Mouse (Mus musculus) thymus, postnatal 0 days (tissue): ENCODE data around the gene Ogfod3. TPM values are rescaled to one million over a fixed set of nuclear protein-coding genes. Genes with fewer than 3 reads are reported as not detected.

Experiments
- DNase-seq: peaks from one replicate; pipeline ENCODE4 v3.0.0-alpha.2; 2015; ENCODE audit warnings: low spot score
- polyA plus RNA-seq: library from polyadenylated mRNA; unstranded; fragments of >200 nt; fragmentation: Nextera tagmentation; extraction: Ambion mirVana; gene quantifications from 2 replicates; pipeline ENCODE4 v1.2.1, GENCODE M21; 2015

Gene Ogfod3
- polyA plus RNA-seq, 1 experiment from 2014 or later, result 15.7 TPM

GRCm38 (mm10) chr11:121199851-121200250 is 4.7 kb downstream of the Ogfod3 start:
- no peak for DNase-seq

DNA sequence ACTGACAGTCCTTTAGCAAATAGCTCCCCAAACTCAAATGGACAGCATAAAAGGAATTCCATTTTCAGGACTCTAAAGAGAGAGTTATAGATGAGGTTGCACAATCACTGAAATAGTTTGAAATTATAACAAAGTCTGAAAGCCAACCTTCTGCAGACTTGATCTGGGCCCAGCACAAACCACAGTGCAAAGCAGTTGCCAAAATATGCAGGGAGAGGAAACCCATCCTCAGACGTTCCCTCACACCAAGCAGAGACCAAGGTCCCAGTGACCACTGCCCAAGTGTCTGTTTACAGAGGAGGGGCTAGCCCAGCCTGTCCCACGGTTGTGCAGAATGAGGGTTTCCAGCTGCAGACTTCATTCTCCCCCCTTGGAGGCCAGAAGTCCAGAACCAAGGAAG is 5.9 kb downstream of the Ogfod3 start:
- no peak for DNase-seq

GRCm38 (mm10) chr11:121193415-121193814 is 11.1 kb downstream of the Ogfod3 start:
- DNase-seq, result no peak

DNA sequence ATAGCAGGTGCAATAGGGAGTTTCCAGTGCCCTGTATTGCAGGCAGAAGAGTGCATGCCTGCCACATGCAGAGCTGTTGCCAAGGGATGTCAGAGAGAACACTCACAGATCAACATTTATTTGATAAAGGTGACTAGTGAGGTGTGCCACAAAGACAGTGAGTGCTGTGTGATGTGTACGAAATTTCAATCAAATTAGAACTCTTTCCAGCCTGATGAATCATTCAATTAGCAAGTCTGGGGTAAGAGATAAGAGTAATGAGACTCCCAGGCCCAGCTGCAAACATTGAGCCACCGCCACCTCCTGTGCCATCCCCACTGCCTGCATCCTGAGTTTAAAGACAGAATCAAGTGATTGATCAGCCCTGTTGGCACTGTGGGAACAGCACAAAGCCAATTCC is 11.8 kb downstream of the Ogfod3 start:
- no peak for DNase-seq

DNA sequence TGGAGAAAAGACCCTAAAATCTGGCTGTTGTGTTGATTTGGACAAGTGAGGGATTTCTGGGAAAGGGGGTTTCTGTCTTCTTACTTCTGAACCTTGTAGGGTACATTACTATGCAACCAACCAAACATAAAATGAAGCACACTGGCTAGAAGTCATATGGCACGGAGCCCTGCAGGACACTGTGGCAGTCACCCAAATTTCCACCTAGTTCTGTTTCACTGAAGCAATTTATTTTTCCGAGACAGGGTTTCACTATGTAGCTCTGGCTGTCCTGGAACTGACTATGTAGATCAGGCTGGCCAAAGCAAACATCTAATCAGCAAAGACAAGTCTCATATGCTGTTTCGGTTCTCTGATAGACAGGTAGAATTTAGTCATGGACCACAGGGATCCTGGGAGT is 14.8 kb downstream of the Ogfod3 start:
- no peak for DNase-seq

DNA sequence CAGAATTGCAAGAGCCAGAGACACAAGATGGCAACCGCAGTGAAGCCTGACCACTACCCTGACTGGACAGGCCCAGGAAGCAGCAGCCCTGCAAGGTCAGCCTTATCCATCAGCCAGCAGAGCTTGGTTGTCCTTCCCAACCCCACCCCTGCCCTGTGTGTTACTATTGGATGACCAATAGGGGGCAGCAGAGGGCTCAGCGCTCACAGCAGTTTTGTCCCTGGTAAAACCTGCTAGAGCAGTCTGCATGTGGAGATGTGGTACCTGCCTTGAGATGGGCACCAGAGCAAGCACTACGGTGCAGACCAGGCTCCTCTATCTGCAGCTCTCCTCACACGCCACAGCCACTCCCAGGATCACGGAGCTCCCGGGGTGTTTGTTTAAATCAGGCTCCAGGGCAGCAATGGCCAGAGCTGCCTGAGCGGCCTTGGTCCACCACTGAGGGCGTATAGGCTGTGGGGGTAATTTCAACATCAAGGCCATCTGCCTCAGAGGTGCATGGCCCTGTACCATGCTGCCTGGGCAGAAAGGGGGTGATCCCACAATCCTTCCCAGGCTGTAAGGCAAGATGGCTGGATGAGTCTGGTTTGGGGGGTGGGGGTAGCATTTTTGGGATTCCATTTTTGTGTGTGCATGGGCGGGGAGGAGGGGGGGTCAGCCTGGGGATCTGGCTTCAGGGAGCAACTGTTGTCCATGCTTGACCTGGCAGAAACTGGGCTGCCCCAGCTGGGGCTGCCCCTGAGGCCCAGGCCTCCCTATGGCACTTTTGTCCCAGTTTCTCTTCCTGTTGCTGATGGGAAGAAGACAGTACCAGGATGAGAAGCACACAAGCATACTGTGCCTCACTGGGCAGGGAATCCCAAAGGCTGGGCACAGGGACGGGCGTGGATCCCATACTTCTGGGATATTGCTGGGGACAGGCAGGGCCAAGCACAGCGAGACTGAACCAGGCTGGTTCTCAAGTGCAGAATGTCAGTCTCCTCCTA is 27.9 kb downstream of the Ogfod3 start:
- peak; percentile 59 for DNase-seq

GRCm38 (mm10) chr11:121174234-121174633 is 30.3 kb downstream of the Ogfod3 start:
- DNase-seq, result no peak

DNA sequence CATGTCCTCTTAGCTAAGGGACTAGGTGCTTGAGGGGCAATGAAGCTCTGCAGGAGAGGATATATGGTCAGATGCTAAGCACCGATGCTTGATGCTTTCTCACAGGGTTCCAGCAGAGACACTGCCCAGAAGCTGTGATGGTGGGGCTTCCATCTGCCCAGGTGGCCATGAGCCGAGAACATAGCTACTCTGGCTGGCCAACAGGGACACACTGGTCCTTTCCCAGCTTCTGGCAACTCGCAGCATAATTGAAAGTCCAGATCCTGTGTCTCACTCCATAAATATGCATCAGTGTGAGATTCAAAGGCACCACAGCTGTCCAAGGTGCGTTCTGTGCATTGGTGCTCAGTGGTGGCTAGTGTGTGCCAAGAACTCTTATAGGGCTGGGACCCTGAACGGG is 31.3 kb downstream of the Ogfod3 start:
- no peak for DNase-seq

DNA sequence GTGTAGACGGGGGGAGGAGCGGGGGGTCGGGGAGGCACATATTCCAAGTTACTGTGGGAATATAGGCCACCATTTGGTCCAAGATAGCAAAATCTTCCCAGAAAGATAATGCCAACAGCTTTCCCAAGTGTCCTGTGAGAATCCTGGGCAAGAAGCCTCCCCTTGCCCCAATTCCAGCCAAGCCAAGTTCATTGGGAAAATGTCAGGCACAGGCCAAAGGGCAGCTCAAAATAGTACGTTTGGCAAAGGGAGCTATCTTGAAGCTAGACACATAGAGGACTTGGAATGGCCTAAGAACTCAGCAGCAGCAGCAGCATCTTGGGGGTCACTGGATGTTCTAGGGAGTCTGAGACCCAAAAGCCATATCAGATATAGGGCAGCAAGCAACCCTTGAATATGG is 40.8 kb downstream of the Ogfod3 start:
- no peak for DNase-seq

DNA sequence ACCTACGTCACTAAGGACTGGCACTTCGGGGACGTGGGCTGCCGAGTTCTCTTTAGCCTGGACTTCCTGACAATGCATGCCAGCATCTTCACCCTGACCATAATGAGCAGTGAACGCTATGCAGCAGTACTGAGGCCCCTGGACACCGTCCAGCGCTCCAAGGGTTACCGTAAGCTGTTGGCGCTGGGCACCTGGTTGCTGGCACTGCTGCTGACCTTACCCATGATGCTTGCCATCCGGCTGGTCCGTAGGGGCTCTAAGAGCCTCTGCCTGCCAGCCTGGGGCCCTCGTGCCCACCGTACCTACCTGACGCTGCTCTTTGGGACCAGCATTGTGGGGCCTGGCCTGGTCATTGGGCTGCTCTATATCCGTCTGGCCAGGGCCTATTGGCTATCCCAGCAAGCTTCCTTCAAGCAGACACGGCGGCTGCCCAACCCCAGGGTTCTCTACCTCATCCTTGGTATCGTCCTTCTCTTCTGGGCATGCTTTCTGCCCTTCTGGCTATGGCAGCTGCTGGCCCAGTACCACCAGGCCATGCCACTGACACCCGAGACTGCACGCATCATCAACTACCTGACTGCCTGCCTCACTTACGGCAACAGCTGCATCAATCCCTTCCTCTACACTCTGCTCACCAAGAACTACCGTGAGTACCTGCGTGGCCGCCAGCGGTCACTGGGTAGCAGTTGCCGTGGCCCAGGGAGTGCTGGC is 43.7 kb downstream of the Ogfod3 start:
- DNase-seq, result no peak

- DNase-seq, result no peak
Observed at GRCm38 (mm10) chr11:121159971-121160370, 44.5 kb downstream of the Ogfod3 start, which contains the start of gene Uts2r. Gene Uts2r (plus strand): TSS chr11:121160271.

- no peak for DNase-seq
Observed at GRCm38 (mm10) chr11:121156411-121156891, 48.1 kb downstream of the Ogfod3 start.

DNA sequence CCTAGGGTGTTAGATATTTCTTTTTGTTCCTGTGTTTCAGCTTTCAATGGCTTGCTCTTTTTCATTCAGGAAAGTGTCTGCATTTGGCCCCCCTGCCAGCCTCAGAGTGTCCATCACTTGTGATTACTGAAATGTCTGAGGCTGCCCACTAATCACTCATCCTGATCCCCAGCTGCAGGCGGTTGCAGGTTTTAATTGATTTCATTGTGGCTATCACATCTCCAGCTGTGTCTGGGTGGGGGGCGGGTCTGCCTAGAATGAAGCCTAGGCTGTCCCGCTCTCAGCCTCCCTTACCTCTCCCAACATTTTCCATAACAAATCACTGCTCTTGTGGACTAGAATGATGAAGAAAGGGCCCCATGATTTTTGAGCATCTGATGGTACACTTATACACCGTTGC is 50.3 kb downstream of the Ogfod3 start:
- no peak for DNase-seq

- peak; percentile 12 for DNase-seq
Observed at GRCm38 (mm10) chr11:121148193-121148592, 56.3 kb downstream of the Ogfod3 start.

- peak; percentile 6 for DNase-seq
Observed at GRCm38 (mm10) chr11:121145865-121146264, 58.6 kb downstream of the Ogfod3 start, which contains the start of gene Tex19.1. Gene Tex19.1 (plus strand): TSS chr11:121146143.

- no peak for DNase-seq
Observed at GRCm38 (mm10) chr11:121143325-121144015, 61.0 kb downstream of the Ogfod3 start.

DNA sequence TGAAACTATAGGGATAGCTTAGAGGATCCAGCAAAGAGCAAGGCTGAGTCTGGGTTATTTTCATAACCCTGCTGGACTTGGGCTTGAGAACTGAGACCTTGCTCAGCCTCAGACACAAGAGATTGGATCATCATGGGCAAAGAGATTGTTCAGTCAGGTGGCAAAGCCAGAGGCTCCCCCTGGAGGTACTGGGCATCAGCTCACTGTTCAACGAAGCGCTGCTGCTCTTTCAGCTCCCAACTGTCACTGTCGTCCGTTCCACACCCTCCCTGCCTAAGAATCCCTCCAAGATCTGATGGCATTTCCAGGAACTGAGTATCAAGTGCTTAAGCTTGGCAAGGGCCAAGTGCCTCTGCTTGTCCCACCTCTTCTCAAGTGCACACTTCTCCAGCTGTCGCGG is 65.8 kb downstream of the Ogfod3 start:
- DNase-seq, result no peak

GRCm38 (mm10) chr11:121137682-121138081 is 66.8 kb downstream of the Ogfod3 start:
- DNase-seq, result no peak

- DNase-seq, result no peak
Observed at GRCm38 (mm10) chr11:121134600-121134999, 69.9 kb downstream of the Ogfod3 start.

- DNase-seq, result no peak
Observed at GRCm38 (mm10) chr11:121129616-121130015, 74.9 kb downstream of the Ogfod3 start.
